ENCODE assay signal across 32 mouse cellular contexts in the genomic region with DNA sequence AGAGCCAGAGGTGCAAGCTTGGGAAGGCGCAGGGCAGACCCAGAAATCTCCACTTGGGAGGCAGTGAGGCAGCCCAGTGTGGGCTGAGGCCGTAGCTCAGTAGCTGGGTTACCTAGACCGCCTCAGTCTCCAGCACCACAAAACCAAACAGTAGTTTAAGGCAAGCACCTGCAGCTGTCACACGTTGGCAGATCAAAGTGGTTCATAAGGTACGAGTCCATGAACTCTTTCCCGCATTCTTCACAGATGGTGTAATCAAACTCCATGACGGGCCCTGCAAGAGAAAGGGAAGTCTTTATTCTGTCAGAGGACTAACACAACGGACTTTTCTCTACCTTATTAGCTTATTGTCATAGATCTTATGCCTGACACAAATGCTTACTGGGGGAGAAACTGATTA. TPM values are rescaled to one million over a fixed set of nuclear protein-coding genes. Genes with fewer than 3 reads are reported as not detected.
A peak's percentile ranks its signal among the peaks of the same experiment; 100 is the strongest.
DNase-seq lines count a peak whose midpoint lies in the region; ATAC-seq and TF ChIP-seq lines count a peak whose summit lies in the region.
"Had no signal": no experiment of that assay in that cellular context is flagged by ENCODE, and none has a peak within 500 bp of the region (broad histone marks: within the 10 kb centered on the region; RNA-seq: fewer than 3 reads in every experiment).

No protein-coding gene starts in this region.

- ATAC-seq in liver, embryonic 12.5 days = no peak
- no peak for ATAC-seq in lung, postnatal 0 days
- no peak for ATAC-seq in erythroblast, adult 5-6 weeks (replicated peaks; ENCODE audit: low FRiP score, poor library complexity, severe bottlenecking)
- ATAC-seq: inflammation-experienced regulatory T-cells, adult 6 months had no signal

- no peaks in the 10 kb centered on the region for H3K9me3 ChIP-seq in liver, embryonic 12.5 days (replicated peaks)
- H3K9me3 ChIP-seq in lung, postnatal 0 days (ENCODE audit: low read length) = no peaks in the 10 kb centered on the region
- H3K9me3 ChIP-seq in E14TG2a.4 (ENCODE audit: low read length) = no peaks in the 10 kb centered on the region
- H3K9me3 ChIP-seq: embryonic facial prominence, embryonic 12.5 days; hindbrain, embryonic 10.5 days; hindbrain, embryonic 15.5 days; limb, embryonic 13.5 days; megakaryocyte, embryonic 14.5 days; midbrain, embryonic 12.5 days; neural tube, embryonic 12.5 days had no signal

- no peaks in the 10 kb centered on the region for H3K27me3 ChIP-seq in liver, adult 2 months (ENCODE audit: control insufficient read depth, insufficient read depth, low read length)
- H3K27me3 ChIP-seq in liver, embryonic 12.5 days (replicated peaks) = no peaks in the 10 kb centered on the region
- no peaks in the 10 kb centered on the region for H3K27me3 ChIP-seq in lung, postnatal 0 days (replicated peaks; ENCODE audit: insufficient read depth, low read length)
- peaks cover 26% of the 10 kb centered on the region for H3K27me3 ChIP-seq in E14TG2a.4 (ENCODE audit: insufficient read depth, low read length)
- H3K27me3 ChIP-seq: embryonic facial prominence, embryonic 12.5 days; hindbrain, embryonic 15.5 days; limb, embryonic 13.5 days; megakaryocyte, embryonic 14.5 days; midbrain, embryonic 12.5 days; neural tube, embryonic 12.5 days had no signal

- DNase-seq in liver, adult 2 months (ENCODE audit: extremely low read depth, low read depth, low spot score) = peak; percentile 37
- peak; percentile 11 for DNase-seq in lung, postnatal 0 days (ENCODE audit: low spot score)
- DNase-seq in lung, adult 18-20 months = no peak
- peak; percentile 79 for DNase-seq in R1 (ENCODE audit: low read depth, low spot score)
- DNase-seq in urinary bladder, postnatal 4 days (ENCODE audit: low spot score in 2 of 2) = no peak
- DNase-seq: adrenal gland, postnatal 14 days; cerebellum, adult 11 months; cerebellum, adult 9-10 months; cerebellum, postnatal 36 days; gastrocnemius, postnatal 14 days; heart, postnatal 14 days; kidney, adult 2 months; kidney, postnatal 36 days; lung, postnatal 36 days; right cerebral cortex, adult 18-20 months; spleen, adult 18-20 months had no signal

- H3K27ac ChIP-seq in liver, adult 2 months (replicated peaks; ENCODE audit: insufficient read depth, low read depth, low read length) = no peak overlapping the region
- no peak overlapping the region for H3K27ac ChIP-seq in liver, embryonic 12.5 days
- H3K27ac ChIP-seq in lung, postnatal 0 days (ENCODE audit: low read length) = no peak overlapping the region
- H3K27ac ChIP-seq: embryonic facial prominence, embryonic 12.5 days; hindbrain, embryonic 10.5 days; hindbrain, embryonic 15.5 days; layer of hippocampus, adult 2 months; left cerebral cortex, adult 2 months; limb, embryonic 13.5 days; liver, embryonic 14.5 days; midbrain, embryonic 12.5 days; neural tube, embryonic 12.5 days had no signal

- H3K4me1 ChIP-seq in liver, adult 2 months (ENCODE audit: control insufficient read depth, insufficient read depth, low read length) = no peaks in the 10 kb centered on the region
- no peaks in the 10 kb centered on the region for H3K4me1 ChIP-seq in liver, embryonic 12.5 days
- no peaks in the 10 kb centered on the region for H3K4me1 ChIP-seq in lung, postnatal 0 days (ENCODE audit: insufficient read depth, low read depth, low read length)
- peaks cover 79% of the 10 kb centered on the region for H3K4me1 ChIP-seq in E14TG2a.4 (replicated peaks; ENCODE audit: low read depth, low read length)
- H3K4me1 ChIP-seq: embryonic facial prominence, embryonic 12.5 days; hindbrain, embryonic 10.5 days; hindbrain, embryonic 15.5 days; midbrain, embryonic 12.5 days; neural tube, embryonic 12.5 days had no signal

- H3K4me3 ChIP-seq in liver, adult 2 months (ENCODE audit: insufficient read depth, low read depth, low read length) = no peak overlapping the region
- no peak overlapping the region for H3K4me3 ChIP-seq in liver, embryonic 12.5 days
- H3K4me3 ChIP-seq in lung, postnatal 0 days (ENCODE audit: low read depth, low read length) = no peak overlapping the region
- peak overlapping the region; percentile 29 for H3K4me3 ChIP-seq in E14TG2a.4 (replicated peaks; ENCODE audit: low read length)
- H3K4me3 ChIP-seq: embryonic facial prominence, embryonic 12.5 days; erythroblast, embryonic 14.5 days; hindbrain, embryonic 10.5 days; hindbrain, embryonic 15.5 days; layer of hippocampus, adult 2 months; left cerebral cortex, adult 2 months; limb, embryonic 13.5 days; megakaryocyte, embryonic 14.5 days; midbrain, embryonic 12.5 days; myocyte; neural tube, embryonic 12.5 days had no signal

- TF ChIP-seq POLR2A in liver, adult 2 months (IDR thresholded peaks at IDR 0.05; ENCODE audit: extremely low read depth, insufficient read depth, low read length) = no peak

- 74% methylated on average over 8 of the region's 8 CpGs for WGBS in liver, adult 2 months
- WGBS in liver, embryonic 12.5 days (ENCODE audit: insufficient replicate concordance) = 83% methylated on average over 8 of the region's 8 CpGs
- 39% methylated on average over 8 of the region's 8 CpGs for WGBS in lung, postnatal 0 days

- H3K79me2 ChIP-seq in liver, adult 2 months (ENCODE audit: control insufficient read depth, insufficient read depth, low read length) = peaks cover 2% of the 10 kb centered on the region; the same call in 1 of the 2 replicates

- no peak for TF ChIP-seq CTCF in liver, adult 2 months (IDR thresholded peaks at IDR 0.05; ENCODE audit: low read depth, low read length)
- no peak for TF ChIP-seq CTCF in lung, postnatal 0 days (IDR thresholded peaks at IDR 0.05)
- no peak for TF ChIP-seq CTCF in E14TG2a.4 (conservative IDR thresholded peaks at IDR 0.05; ENCODE audit: low read length)

- H3K9ac ChIP-seq in liver, adult 2 months (ENCODE audit: low read depth, low read length) = no peak overlapping the region
- H3K9ac ChIP-seq in liver, embryonic 12.5 days = no peak overlapping the region
- no peak overlapping the region for H3K9ac ChIP-seq in lung, postnatal 0 days (replicated peaks; ENCODE audit: low read depth)
- H3K9ac ChIP-seq: embryonic facial prominence, embryonic 12.5 days; hindbrain, embryonic 15.5 days; limb, embryonic 13.5 days; liver, embryonic 14.5 days; midbrain, embryonic 12.5 days; neural tube, embryonic 12.5 days had no signal

- H3K36me3 ChIP-seq in liver, adult 2 months (ENCODE audit: control insufficient read depth, insufficient read depth, low read length) = peaks cover 59% of the 10 kb centered on the region
- peaks cover 81% of the 10 kb centered on the region for H3K36me3 ChIP-seq in liver, embryonic 12.5 days
- peaks cover 26% of the 10 kb centered on the region for H3K36me3 ChIP-seq in lung, postnatal 0 days (ENCODE audit: insufficient read depth, low read length)
- H3K36me3 ChIP-seq in E14TG2a.4 (ENCODE audit: insufficient read depth, low read length) = peaks cover 59% of the 10 kb centered on the region

- H3K4me2 ChIP-seq in liver, embryonic 12.5 days = no peak overlapping the region
- no peak overlapping the region for H3K4me2 ChIP-seq in lung, postnatal 0 days (replicated peaks; ENCODE audit: low read depth, low read length)
- H3K4me2 ChIP-seq: embryonic facial prominence, embryonic 12.5 days; hindbrain, embryonic 15.5 days; limb, embryonic 13.5 days; midbrain, embryonic 12.5 days; neural tube, embryonic 12.5 days had no signal

- no peak for TF ChIP-seq EP300 in lung, postnatal 0 days (IDR thresholded peaks at IDR 0.05)

RNA-seq across cellular contexts. Expression of gene Xpa, which starts 10.7 kb away (rescaled TPM):
- 15.6 and 18.7 TPM in 2 replicates for total RNA-seq in liver, adult 2 months (2014; rRNA removed)
- polyA plus RNA-seq in liver, adult 2 months (2012; rRNA removed) = 10.3 and 11.1 TPM in 2 replicates
- polyA plus RNA-seq in liver, embryonic 12.5 days (2016; fragmentation: Nextera tagmentation; extraction: Ambion mirVana) = 11.1 and 12.3 TPM in 2 replicates
- polyA plus RNA-seq in lung, postnatal 0 days (2015; fragmentation: Nextera tagmentation; extraction: Ambion mirVana) = 22.0 and 29.2 TPM in 2 replicates
- total RNA-seq in erythroblast, adult 5-6 weeks (2015; ENCODE audit: low replicate concordance) = 25.5 and 54.0 TPM in 2 replicates
- 88.6 and 102 TPM in 2 replicates for total RNA-seq in erythroblast, adult 5-6 weeks (2017; ENCODE audit: low replicate concordance)

RNA-seq across cellular contexts. Expression of gene Tstd2, which starts 46.9 kb away (rescaled TPM):
- total RNA-seq in liver, adult 2 months (2014; rRNA removed) = 13.0 and 14.1 TPM in 2 replicates
- 8.0 and 10.5 TPM in 2 replicates for polyA plus RNA-seq in liver, adult 2 months (2012; rRNA removed)
- polyA plus RNA-seq in liver, embryonic 12.5 days (2016; fragmentation: Nextera tagmentation; extraction: Ambion mirVana) = 23.3 and 23.9 TPM in 2 replicates
- 16.8 and 19.3 TPM in 2 replicates for polyA plus RNA-seq in lung, postnatal 0 days (2015; fragmentation: Nextera tagmentation; extraction: Ambion mirVana)
- total RNA-seq in erythroblast, adult 5-6 weeks (2015; ENCODE audit: low replicate concordance) = 2.1 and 6.1 TPM in 2 replicates
- total RNA-seq in erythroblast, adult 5-6 weeks (2017; ENCODE audit: low replicate concordance) = 5.0 and 9.8 TPM in 2 replicates

RNA-seq across cellular contexts. Expression of gene Ncbp1, which starts 47.0 kb away (rescaled TPM):
- total RNA-seq in liver, adult 2 months (2014; rRNA removed) = 16.2 and 17.3 TPM in 2 replicates
- polyA plus RNA-seq in liver, adult 2 months (2012; rRNA removed) = 7.0 and 12.0 TPM in 2 replicates
- 66.9 and 68.0 TPM in 2 replicates for polyA plus RNA-seq in liver, embryonic 12.5 days (2016; fragmentation: Nextera tagmentation; extraction: Ambion mirVana)
- 21.9 and 23.8 TPM in 2 replicates for polyA plus RNA-seq in lung, postnatal 0 days (2015; fragmentation: Nextera tagmentation; extraction: Ambion mirVana)
- 11.9 and 23.0 TPM in 2 replicates for total RNA-seq in erythroblast, adult 5-6 weeks (2015; ENCODE audit: low replicate concordance)
- 21.2 and 28.8 TPM in 2 replicates for total RNA-seq in erythroblast, adult 5-6 weeks (2017; ENCODE audit: low replicate concordance)

Comparison
In these comparisons a context has a peak if more than half of its experiments do, and no peak if none do; other contexts are left out.
1. DNase-seq: peak in liver, adult 2 months (single experiment), lung, postnatal 0 days (single experiment) and R1 (single experiment); none in lung, adult 18-20 months (0 of 2) and urinary bladder, postnatal 4 days (0 of 2).